Mouse (Mus musculus) skeletal muscle tissue, adult 2 months (tissue): ENCODE measurements at regions not wholly inside any gene's neighbourhood (a gene's known extent, or its start where the extent isn't known, plus 50 kb on each side); places are given as distances from the start of the nearest gene placed in this dataset.

ENCODE experiments used
- DNase-seq: peaks from one replicate; pipeline ENCODE4 v3.0.0-alpha.2; 2012; ENCODE audit warnings: low read depth, low spot score

DNA sequence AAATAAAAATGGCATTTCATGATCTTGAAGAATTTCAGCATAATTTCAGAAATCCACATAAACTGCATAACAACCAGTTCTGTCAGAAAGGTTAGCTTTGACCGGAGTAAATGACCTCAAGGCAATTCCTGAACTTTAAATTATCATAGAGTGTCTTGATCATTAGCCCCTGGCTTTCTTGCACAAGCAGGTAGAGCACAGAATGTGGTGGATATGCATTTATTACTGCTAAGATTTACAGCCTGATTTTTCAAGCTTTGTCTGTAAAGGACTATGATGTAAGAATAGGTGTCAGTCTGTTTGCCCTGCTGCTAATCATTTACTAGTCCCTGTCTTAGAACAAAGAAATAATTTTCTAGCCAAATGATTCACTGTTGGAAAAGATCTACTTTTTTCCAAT lies 347.3 kb downstream of the Ppp1r3a start:
- no peak for DNase-seq

DNA sequence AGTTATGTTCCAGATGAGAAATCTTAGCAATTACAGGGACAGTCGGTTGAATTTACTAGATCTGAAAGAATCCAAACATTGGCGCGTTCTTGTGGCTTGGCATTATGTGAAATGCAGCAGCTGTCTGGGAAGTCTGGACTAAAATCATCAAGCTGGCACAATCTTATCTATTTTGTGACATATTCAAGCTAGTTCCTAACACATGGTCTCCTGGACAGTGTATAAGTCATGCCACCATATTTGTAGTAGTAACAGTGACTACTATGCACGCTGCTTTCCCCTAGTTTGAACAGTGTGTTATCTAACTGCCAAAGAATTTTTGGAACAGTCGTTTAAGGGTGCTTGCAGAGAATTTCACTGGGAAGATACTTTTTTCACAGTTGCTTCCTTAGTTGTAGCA lies 396.8 kb downstream of the Ppp1r3a start:
- no peak for DNase-seq
